ENCODE assay signal across 10 mouse cellular contexts in the genomic region with DNA sequence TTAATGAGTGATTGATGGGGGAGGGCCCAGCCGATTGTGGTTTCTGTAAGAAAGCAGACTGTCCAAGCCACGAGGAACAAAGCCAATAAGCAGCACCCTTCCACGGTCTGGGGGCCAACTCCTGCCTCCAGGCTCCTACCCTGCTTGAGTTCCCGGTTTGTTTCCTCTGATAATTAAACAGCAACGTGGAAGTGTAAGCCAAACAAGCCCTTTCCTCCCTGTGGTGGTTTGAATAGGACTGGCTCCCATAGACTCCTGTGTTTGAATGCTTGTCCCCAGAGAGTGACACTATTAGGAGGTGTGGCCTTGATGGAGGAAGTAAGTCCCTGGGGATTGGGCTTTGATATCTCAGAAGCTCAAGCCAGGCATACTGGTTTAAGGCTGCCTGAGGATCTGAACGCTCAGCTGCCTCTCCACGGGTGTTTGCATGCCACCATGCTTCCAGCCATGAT. TPM values are rescaled to one million over a fixed set of nuclear protein-coding genes. Genes with fewer than 3 reads are reported as not detected.
A peak's percentile ranks its signal among the peaks of the same experiment; 100 is the strongest.
DNase-seq lines count a peak whose midpoint lies in the region; ATAC-seq lines count a peak whose summit lies in the region.
"Had no signal": no experiment of that assay in that cellular context is flagged by ENCODE, and none has a peak within 500 bp of the region (broad histone marks: within the 10 kb centered on the region; RNA-seq: fewer than 3 reads in every experiment).

No protein-coding gene starts in this region.

- H3K36me3 ChIP-seq in midbrain, embryonic 11.5 days (ENCODE audit: control insufficient read depth, insufficient read depth, low read length), result no peaks in the 10 kb centered on the region
- no peaks in the 10 kb centered on the region for H3K36me3 ChIP-seq in midbrain, embryonic 16.5 days (ENCODE audit: control insufficient read depth, insufficient read depth, low read length)
- no peaks in the 10 kb centered on the region for H3K36me3 ChIP-seq in limb, embryonic 10.5 days
- H3K36me3 ChIP-seq in stomach, embryonic 15.5 days, result no peaks in the 10 kb centered on the region
- H3K36me3 ChIP-seq: hindbrain, embryonic 15.5 days had no signal

- no peak overlapping the region for H3K27ac ChIP-seq in midbrain, embryonic 11.5 days (ENCODE audit: low read depth, low read length)
- H3K27ac ChIP-seq in midbrain, embryonic 16.5 days (ENCODE audit: low read length), result no peak overlapping the region
- peak overlapping the region; percentile 93 for H3K27ac ChIP-seq in limb, embryonic 10.5 days
- H3K27ac ChIP-seq in stomach, embryonic 15.5 days, result peak overlapping the region; percentile 67
- H3K27ac ChIP-seq: hindbrain, embryonic 15.5 days had no signal

- no peak overlapping the region for H3K9ac ChIP-seq in midbrain, embryonic 11.5 days (ENCODE audit: low read length)
- H3K9ac ChIP-seq in midbrain, embryonic 16.5 days (ENCODE audit: low read depth, low read length), result no peak overlapping the region
- H3K9ac ChIP-seq in stomach, embryonic 15.5 days, result no peak overlapping the region
- H3K9ac ChIP-seq: hindbrain, embryonic 15.5 days had no signal

- no peak for ATAC-seq in midbrain, embryonic 11.5 days (ENCODE audit: low FRiP score)
- ATAC-seq in midbrain, embryonic 16.5 days, result no peak
- no peak for ATAC-seq in stomach, embryonic 15.5 days (ENCODE audit: insufficient read depth, low FRiP score, low read depth)

- no peaks in the 10 kb centered on the region for H3K27me3 ChIP-seq in midbrain, embryonic 11.5 days (ENCODE audit: control insufficient read depth, insufficient read depth, low read length)
- no peaks in the 10 kb centered on the region for H3K27me3 ChIP-seq in midbrain, embryonic 16.5 days (ENCODE audit: control insufficient read depth, insufficient read depth, low read depth, low read length)
- no peaks in the 10 kb centered on the region for H3K27me3 ChIP-seq in limb, embryonic 10.5 days (ENCODE audit: low read depth, poor library complexity, severe bottlenecking)
- H3K27me3 ChIP-seq in stomach, embryonic 15.5 days (replicated peaks), result no peaks in the 10 kb centered on the region
- H3K27me3 ChIP-seq: hindbrain, embryonic 15.5 days had no signal

- 14% methylated on average over 7 of the region's 7 CpGs for WGBS in midbrain, embryonic 11.5 days
- WGBS in midbrain, embryonic 16.5 days, result 22% methylated on average over 7 of the region's 7 CpGs
- WGBS in limb, embryonic 10.5 days, result 20% methylated on average over 7 of the region's 7 CpGs
- 21% methylated on average over 7 of the region's 7 CpGs for WGBS in stomach, embryonic 15.5 days

- DNase-seq in cerebellum, adult 11-12 months, result peak; percentile 54
- DNase-seq in cerebellum, postnatal 36 days, result no peak
- DNase-seq in midbrain, embryonic 11.5 days (ENCODE audit: low spot score, missing footprints), result peak; percentile 85
- DNase-seq in limb, embryonic 10.5 days (ENCODE audit: low spot score), result no peak
- no peak for DNase-seq in ovary, postnatal 14 days (ENCODE audit: low spot score)
- DNase-seq in right cerebral cortex, adult 18-20 months, result no peak
- DNase-seq: cerebellum, postnatal 14 days had no signal

- peaks cover 14% of the 10 kb centered on the region; the same call in 1 of the 2 replicates for H3K4me1 ChIP-seq in midbrain, embryonic 11.5 days (ENCODE audit: control insufficient read depth, insufficient read depth, low read length)
- H3K4me1 ChIP-seq in midbrain, embryonic 16.5 days (ENCODE audit: control insufficient read depth, insufficient read depth, low read length), result peaks cover 7% of the 10 kb centered on the region; the same call in 1 of the 2 replicates
- peaks cover 33% of the 10 kb centered on the region for H3K4me1 ChIP-seq in limb, embryonic 10.5 days
- peaks cover 8% of the 10 kb centered on the region; the same call in 1 of the 2 replicates for H3K4me1 ChIP-seq in stomach, embryonic 15.5 days

- no peaks in the 10 kb centered on the region for H3K9me3 ChIP-seq in midbrain, embryonic 11.5 days (ENCODE audit: control insufficient read depth, low read length)
- H3K9me3 ChIP-seq in midbrain, embryonic 16.5 days (replicated peaks; ENCODE audit: control insufficient read depth, low read length, poor library complexity, severe bottlenecking), result no peaks in the 10 kb centered on the region
- H3K9me3 ChIP-seq in limb, embryonic 10.5 days (replicated peaks), result no peaks in the 10 kb centered on the region
- no peaks in the 10 kb centered on the region for H3K9me3 ChIP-seq in stomach, embryonic 15.5 days
- H3K9me3 ChIP-seq: hindbrain, embryonic 15.5 days had no signal

- no peak overlapping the region for H3K4me3 ChIP-seq in midbrain, embryonic 11.5 days (ENCODE audit: low read depth, low read length)
- H3K4me3 ChIP-seq in midbrain, embryonic 16.5 days (ENCODE audit: low read depth, low read length), result no peak overlapping the region
- H3K4me3 ChIP-seq in limb, embryonic 10.5 days, result no peak overlapping the region
- no peak overlapping the region for H3K4me3 ChIP-seq in stomach, embryonic 15.5 days (replicated peaks)
- H3K4me3 ChIP-seq: hindbrain, embryonic 15.5 days had no signal

- H3K4me2 ChIP-seq in midbrain, embryonic 11.5 days, result no peak overlapping the region
- no peak overlapping the region for H3K4me2 ChIP-seq in midbrain, embryonic 16.5 days (ENCODE audit: low read length)
- H3K4me2 ChIP-seq in stomach, embryonic 15.5 days, result 0 out of 2 replicates have a peak overlapping the region, but pooled peaks have one; percentile 67

RNA-seq across cellular contexts. Expression of a gene that starts 1.6 kb away (rescaled TPM):
- 8.4 and 10.0 TPM in 2 replicates for polyA plus RNA-seq in midbrain, embryonic 11.5 days (2014; fragmentation: Nextera tagmentation; extraction: Ambion mirVana)
- 7.9 and 9.1 TPM in 2 replicates for polyA plus RNA-seq in midbrain, embryonic 16.5 days (2015; fragmentation: Nextera tagmentation; extraction: Ambion mirVana)
- polyA plus RNA-seq in limb, embryonic 10.5 days (2016; fragmentation: Nextera tagmentation; extraction: Ambion mirVana), result 13.5 and 15.0 TPM in 2 replicates
- polyA plus RNA-seq in stomach, embryonic 15.5 days (2015; fragmentation: Nextera tagmentation; extraction: Ambion mirVana), result 23.9 and 25.0 TPM in 2 replicates

Comparison
In these comparisons a context has a peak if more than half of its experiments do, and no peak if none do; other contexts are left out.
1. DNase-seq: peak in cerebellum, adult 11-12 months (single experiment) and midbrain, embryonic 11.5 days (single experiment); none in cerebellum, postnatal 36 days (0 of 2), limb, embryonic 10.5 days (single experiment), ovary, postnatal 14 days (single experiment) and right cerebral cortex, adult 18-20 months (single experiment).
2. H3K27ac ChIP-seq: peak in limb, embryonic 10.5 days (single experiment) and stomach, embryonic 15.5 days (single experiment); none in midbrain, embryonic 11.5 days (single experiment) and midbrain, embryonic 16.5 days (single experiment).